Mouse (Mus musculus): Measurements from ENCODE around the gene Flt4. TPM values are rescaled to one million over a fixed set of nuclear protein-coding genes. Genes with fewer than 3 reads are reported as not detected.

Gene Flt4
- polyA plus RNA-seq, 1 experiment from 2014 or later, result 1.5 TPM

GRCm38 (mm10) chr11:49634101-49634500, 25.0 kb downstream of the Flt4 start:
- H3K4me1 ChIP-seq (ENCODE audit: control insufficient read depth, insufficient read depth, low read depth, low read length), result peaks cover 13% of the 10 kb centered on the region
- H3K9me3 ChIP-seq (ENCODE audit: control insufficient read depth, low read length), result no peaks in the 10 kb centered on the region
- H3K9ac ChIP-seq (ENCODE audit: low read depth, low read length), result peak overlapping the region; percentile 35
- 7% methylated on average over 18 of the region's 22 CpGs for WGBS
- peak overlapping the region; percentile 67 for H3K4me2 ChIP-seq (ENCODE audit: low read length)
- ATAC-seq, result 0 out of 2 replicates have a peak, but pooled peaks have one; percentile 10
- H3K36me3 ChIP-seq (ENCODE audit: control insufficient read depth, insufficient read depth, low read length), result no peaks in the 10 kb centered on the region
- H3K27me3 ChIP-seq (replicated peaks; ENCODE audit: control insufficient read depth, insufficient read depth, low read length), result peaks cover 32% of the 10 kb centered on the region
- H3K27ac ChIP-seq (ENCODE audit: low read depth, low read length), result no peak overlapping the region
- H3K4me3 ChIP-seq (ENCODE audit: low read length), result peak overlapping the region; percentile 40

- H3K27me3 ChIP-seq (replicated peaks; ENCODE audit: control insufficient read depth, insufficient read depth, low read length), result peaks cover 32% of the 10 kb centered on the region
Measured at GRCm38 (mm10) chr11:49635671-49636070, 26.6 kb downstream of the Flt4 start.

DNA sequence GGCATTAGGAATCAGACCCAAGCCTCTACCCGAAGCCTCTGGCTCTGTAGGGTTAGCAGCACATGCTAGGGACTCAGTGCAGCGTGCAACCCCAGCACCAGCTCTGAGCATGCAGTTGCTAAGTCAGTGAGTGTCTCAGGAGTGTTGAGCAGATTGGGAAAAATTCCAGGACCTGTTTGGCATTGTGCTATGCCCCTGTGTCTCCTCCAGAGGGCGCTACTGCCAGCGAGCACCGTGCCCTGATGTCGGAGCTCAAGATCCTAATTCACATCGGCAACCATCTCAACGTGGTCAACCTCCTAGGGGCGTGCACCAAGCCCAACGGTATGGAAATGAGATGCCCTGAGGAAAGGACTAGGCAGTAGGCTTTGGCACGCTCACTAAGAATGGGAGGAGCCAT, 27.4 kb downstream of the Flt4 start:
- H3K4me1 ChIP-seq (ENCODE audit: control insufficient read depth, insufficient read depth, low read depth, low read length), result peaks cover 13% of the 10 kb centered on the region
- peak overlapping the region; percentile 20; the same call in 1 of the 2 replicates for H3K4me2 ChIP-seq (ENCODE audit: low read length)
- H3K9me3 ChIP-seq (ENCODE audit: control insufficient read depth, low read length), result no peaks in the 10 kb centered on the region
- peaks cover 32% of the 10 kb centered on the region for H3K27me3 ChIP-seq (replicated peaks; ENCODE audit: control insufficient read depth, insufficient read depth, low read length)
- 0 out of 2 replicates have a peak overlapping the region, but pooled peaks have one; percentile 0 for H3K4me3 ChIP-seq (ENCODE audit: low read length)
- no peak overlapping the region for H3K27ac ChIP-seq (ENCODE audit: low read depth, low read length)
- 0 out of 2 replicates have a peak, but pooled peaks have one; percentile 16 for ATAC-seq
- H3K36me3 ChIP-seq (ENCODE audit: control insufficient read depth, insufficient read depth, low read length), result no peaks in the 10 kb centered on the region
- WGBS, result 3% methylated on average over 11 of the region's 11 CpGs
- no peak overlapping the region for H3K9ac ChIP-seq (ENCODE audit: low read depth, low read length)

More at GRCm38 (mm10) chr11:49635671-49636070, 26.6 kb downstream of the Flt4 start:
- Histone ChIP-seq H3K9ac (ENCODE audit: low read depth, low read length) (no peak overlapping the region), H3K4me2 (ENCODE audit: low read length) (no peak overlapping the region), H3K4me3 (ENCODE audit: low read length) (no peak overlapping the region), H3K4me1 (ENCODE audit: control insufficient read depth, insufficient read depth, low read depth, low read length) (peaks cover 13% of the 10 kb centered on the region), H3K27ac (ENCODE audit: low read depth, low read length) (no peak overlapping the region), H3K9me3 (ENCODE audit: control insufficient read depth, low read length) (no peaks in the 10 kb centered on the region), H3K36me3 (ENCODE audit: control insufficient read depth, insufficient read depth, low read length) (no peaks in the 10 kb centered on the region)
- WGBS, result 75% methylated on average over 6 of the region's 6 CpGs
- no peak for ATAC-seq

- Histone ChIP-seq H3K36me3 (ENCODE audit: control insufficient read depth, insufficient read depth, low read length) (no peaks in the 10 kb centered on the region), H3K4me1 (ENCODE audit: control insufficient read depth, insufficient read depth, low read depth, low read length) (no peaks in the 10 kb centered on the region), H3K27me3 (replicated peaks; ENCODE audit: control insufficient read depth, insufficient read depth, low read length) (no peaks in the 10 kb centered on the region), H3K27ac (ENCODE audit: low read depth, low read length) (no peak overlapping the region), H3K9me3 (ENCODE audit: control insufficient read depth, low read length) (no peaks in the 10 kb centered on the region), H3K4me3 (ENCODE audit: low read length) (no peak overlapping the region), H3K4me2 (ENCODE audit: low read length) (no peak overlapping the region), H3K9ac (ENCODE audit: low read depth, low read length) (no peak overlapping the region)
- WGBS, result 52% methylated on average over 7 of the region's 8 CpGs
- no peak for ATAC-seq
Measured at GRCm38 (mm10) chr11:49645677-49646076, 36.6 kb downstream of the Flt4 start.

DNA sequence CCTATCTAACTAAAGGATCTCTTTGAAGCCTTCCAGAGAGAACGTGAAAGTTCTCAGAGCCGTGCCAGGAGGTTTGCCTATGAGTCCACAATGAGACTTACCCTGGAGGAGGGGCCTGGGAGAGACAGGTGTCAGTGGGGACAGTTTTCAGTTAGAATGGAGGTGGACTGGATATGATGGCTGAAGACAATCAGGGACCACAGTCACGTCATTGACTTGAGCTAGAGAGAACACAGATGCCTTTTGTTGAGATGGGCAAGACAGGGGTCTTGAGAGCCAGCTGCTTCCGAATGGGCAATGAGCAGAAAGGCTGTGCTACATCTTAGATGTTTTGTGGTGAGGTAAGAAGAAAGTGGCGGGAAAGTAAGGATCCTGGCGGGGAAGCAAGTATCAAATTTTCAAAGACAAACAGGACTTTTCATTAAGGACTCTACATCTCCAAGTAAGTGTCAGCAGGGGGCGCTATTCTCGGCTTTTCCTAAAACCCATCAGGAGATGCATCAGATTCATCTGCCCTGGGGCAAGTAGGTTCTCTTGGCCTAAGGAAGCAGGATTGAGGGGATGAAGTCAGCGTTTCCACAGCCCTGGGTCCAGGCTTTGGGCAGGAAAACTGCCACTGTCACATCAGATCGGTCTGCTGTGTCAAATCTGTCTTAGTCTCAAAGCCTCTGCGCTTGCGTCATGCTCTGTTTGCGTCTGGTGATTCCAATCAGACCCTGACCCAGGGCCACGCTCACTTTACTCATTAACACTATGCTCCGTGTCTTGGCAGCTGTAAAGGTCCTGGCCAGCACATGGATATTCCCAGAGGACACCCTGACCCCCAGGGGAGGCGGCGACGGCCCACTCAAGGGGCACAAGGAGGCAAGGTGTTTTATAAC, 41.3 kb downstream of the Flt4 start:
- H3K4me3 ChIP-seq (ENCODE audit: low read length), result no peak overlapping the region
- H3K36me3 ChIP-seq (ENCODE audit: control insufficient read depth, insufficient read depth, low read length), result no peaks in the 10 kb centered on the region
- no peaks in the 10 kb centered on the region for H3K9me3 ChIP-seq (ENCODE audit: control insufficient read depth, low read length)
- no peak overlapping the region for H3K9ac ChIP-seq (ENCODE audit: low read depth, low read length)
- H3K27me3 ChIP-seq (replicated peaks; ENCODE audit: control insufficient read depth, insufficient read depth, low read length), result no peaks in the 10 kb centered on the region
- no peak overlapping the region for H3K27ac ChIP-seq (ENCODE audit: low read depth, low read length)
- 60% methylated on average over 18 of the region's 18 CpGs for WGBS
- no peaks in the 10 kb centered on the region for H3K4me1 ChIP-seq (ENCODE audit: control insufficient read depth, insufficient read depth, low read depth, low read length)
- H3K4me2 ChIP-seq (ENCODE audit: low read length), result no peak overlapping the region
- no peak for ATAC-seq

GRCm38 (mm10) chr11:49650994-49651761, 42.1 kb downstream of the Flt4 start:
- WGBS, result 69% methylated on average over 16 of the region's 16 CpGs
- Histone ChIP-seq H3K4me1 (ENCODE audit: control insufficient read depth, insufficient read depth, low read depth, low read length) (no peaks in the 10 kb centered on the region), H3K9me3 (ENCODE audit: control insufficient read depth, low read length) (no peaks in the 10 kb centered on the region), H3K27ac (ENCODE audit: low read depth, low read length) (no peak overlapping the region), H3K36me3 (ENCODE audit: control insufficient read depth, insufficient read depth, low read length) (no peaks in the 10 kb centered on the region), H3K4me2 (ENCODE audit: low read length) (no peak overlapping the region), H3K27me3 (replicated peaks; ENCODE audit: control insufficient read depth, insufficient read depth, low read length) (no peaks in the 10 kb centered on the region), H3K4me3 (ENCODE audit: low read length) (no peak overlapping the region), H3K9ac (ENCODE audit: low read depth, low read length) (no peak overlapping the region)
- no peak for ATAC-seq

DNA sequence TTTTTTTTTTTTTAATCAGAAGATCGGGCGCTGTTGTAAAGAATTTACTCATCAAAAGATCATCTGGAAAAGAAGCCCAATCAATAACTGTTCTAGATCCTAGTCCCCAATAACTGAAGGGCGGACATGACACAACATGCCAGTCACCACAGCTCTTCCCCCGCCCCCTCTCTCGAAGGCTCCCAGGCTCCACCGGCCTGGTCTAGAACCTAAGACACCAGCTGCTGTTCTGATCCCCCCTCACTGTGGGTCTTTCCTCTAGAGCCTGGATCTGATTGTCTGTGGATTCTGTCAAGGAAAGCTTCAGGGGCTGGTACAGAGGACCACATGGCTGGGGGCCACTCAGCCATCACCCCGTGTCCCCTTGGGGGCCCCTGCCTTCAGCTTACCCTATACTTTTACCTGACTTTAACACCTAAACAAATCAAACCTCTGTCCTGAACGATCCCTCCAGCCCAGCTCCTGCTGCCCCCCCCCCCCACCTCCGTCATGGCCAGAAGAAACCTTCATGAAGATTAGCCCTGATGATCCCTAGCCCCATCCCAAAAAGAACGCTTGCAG, 42.8 kb downstream of the Flt4 start:
- Histone ChIP-seq H3K27ac (ENCODE audit: low read depth, low read length) (no peak overlapping the region), H3K36me3 (ENCODE audit: control insufficient read depth, insufficient read depth, low read length) (no peaks in the 10 kb centered on the region), H3K9me3 (ENCODE audit: control insufficient read depth, low read length) (no peaks in the 10 kb centered on the region), H3K4me3 (ENCODE audit: low read length) (no peak overlapping the region), H3K9ac (ENCODE audit: low read depth, low read length) (no peak overlapping the region), H3K27me3 (replicated peaks; ENCODE audit: control insufficient read depth, insufficient read depth, low read length) (no peaks in the 10 kb centered on the region), H3K4me2 (ENCODE audit: low read length) (no peak overlapping the region), H3K4me1 (ENCODE audit: control insufficient read depth, insufficient read depth, low read depth, low read length) (no peaks in the 10 kb centered on the region)
- 83% methylated on average over 10 of the region's 10 CpGs for WGBS
- no peak for ATAC-seq

DNA sequence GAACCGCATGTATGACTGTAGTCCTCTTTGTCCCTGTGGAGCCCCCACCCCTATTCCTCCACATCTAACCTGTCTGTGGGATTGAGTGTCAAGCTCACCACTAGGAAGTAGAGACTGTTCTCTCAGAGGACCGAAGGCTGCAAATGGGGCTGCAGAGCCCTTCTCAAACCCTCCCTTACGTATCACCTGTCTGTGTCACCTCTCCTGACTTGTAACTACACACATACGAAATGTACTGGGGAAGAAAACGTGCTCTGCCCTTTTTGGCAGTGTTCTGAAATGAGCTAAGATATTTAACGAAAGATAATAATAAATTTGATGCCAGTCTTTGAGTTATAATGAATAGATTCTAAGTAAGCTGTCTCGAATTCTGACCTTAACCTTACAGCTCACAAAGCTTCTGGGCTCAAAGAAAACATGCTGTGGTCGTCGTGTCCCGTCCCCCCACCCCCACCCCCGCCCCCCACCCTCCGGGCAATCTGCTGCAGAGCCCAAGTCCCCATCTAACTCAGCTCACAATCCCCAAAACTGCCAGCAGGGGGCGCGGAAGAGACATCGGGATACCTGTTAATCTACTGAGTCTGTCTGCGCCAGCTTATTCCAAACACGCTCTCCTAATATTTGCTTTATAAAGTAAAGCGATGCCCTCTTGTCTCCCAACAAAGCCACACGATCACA, 43.5 kb downstream of the Flt4 start:
- H3K4me2 ChIP-seq (ENCODE audit: low read length), result peak overlapping the region; percentile 24
- 27% methylated on average over 19 of the region's 19 CpGs for WGBS
- no peaks in the 10 kb centered on the region for H3K4me1 ChIP-seq (ENCODE audit: control insufficient read depth, insufficient read depth, low read depth, low read length)
- no peaks in the 10 kb centered on the region for H3K36me3 ChIP-seq (ENCODE audit: control insufficient read depth, insufficient read depth, low read length)
- no peaks in the 10 kb centered on the region for H3K9me3 ChIP-seq (ENCODE audit: control insufficient read depth, low read length)
- H3K9ac ChIP-seq (ENCODE audit: low read depth, low read length), result no peak overlapping the region
- no peaks in the 10 kb centered on the region for H3K27me3 ChIP-seq (replicated peaks; ENCODE audit: control insufficient read depth, insufficient read depth, low read length)
- no peak overlapping the region for H3K4me3 ChIP-seq (ENCODE audit: low read length)
- peak; percentile 60; the same call in 1 of the 2 replicates for ATAC-seq
- no peak overlapping the region for H3K27ac ChIP-seq (ENCODE audit: low read depth, low read length)

Measured in hindbrain, embryonic 16.5 days (tissue).